Mouse (Mus musculus) lung, adult 2 months (tissue): ENCODE data around the gene Cisd2.

Experiments
- CTCF ChIP-seq: fragments of 200-500 bp; IDR thresholded peaks from 2 replicates; pipeline ENCODE4 v1.5.1; 2011; ENCODE audit warnings: mild to moderate bottlenecking, low read length, control low read depth; ENCODE audit not compliant: insufficient read depth
- POLR2A ChIP-seq: fragments of 200-500 bp; IDR thresholded peaks from 2 replicates; pipeline ENCODE4 v1.6.1; 2011; ENCODE audit warnings: low read depth, mild to moderate bottlenecking, control low read depth, low read length, borderline replicate concordance; ENCODE audit errors: extremely low read depth

DNA sequence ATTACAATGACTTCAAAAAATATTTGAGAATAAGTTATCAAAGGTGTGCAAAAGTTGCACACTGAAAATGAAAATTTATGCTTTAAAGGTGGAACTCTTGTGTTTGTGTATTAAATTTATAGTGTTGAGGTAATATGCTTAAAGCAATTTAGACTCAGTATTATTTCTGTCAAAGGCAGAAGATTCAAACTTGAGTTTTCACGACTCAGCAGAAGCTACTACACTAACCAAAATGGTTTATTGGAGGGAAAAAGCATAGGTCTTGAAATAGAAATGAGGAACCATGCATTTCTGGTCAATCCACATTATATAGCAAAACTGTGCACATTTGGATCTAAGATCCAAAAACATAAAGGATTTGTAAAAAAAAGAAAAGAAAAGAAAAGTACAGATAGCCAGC lies 47.1 kb upstream of the Cisd2 start:
- no peak for TF ChIP-seq CTCF
- no peak for TF ChIP-seq POLR2A
